Mouse (Mus musculus) leukemia stem cell, adult 10-12 weeks (primary cell): ENCODE measurements around the gene Timm22. TPM values are rescaled to one million over a fixed set of nuclear protein-coding genes. Genes with fewer than 3 reads are reported as not detected.

Experiments used
- polyA plus RNA-seq: library from polyadenylated mRNA; stranded (reverse); fragments of >175 nt; gene quantifications from 2 replicates; pipeline ENCODE4 v1.2.3, GENCODE M21; 2012; ENCODE audit warnings: low replicate concordance

The Timm22 gene
- polyA plus RNA-seq: 7.1 and 13.8 TPM in 2 replicates

DNA sequence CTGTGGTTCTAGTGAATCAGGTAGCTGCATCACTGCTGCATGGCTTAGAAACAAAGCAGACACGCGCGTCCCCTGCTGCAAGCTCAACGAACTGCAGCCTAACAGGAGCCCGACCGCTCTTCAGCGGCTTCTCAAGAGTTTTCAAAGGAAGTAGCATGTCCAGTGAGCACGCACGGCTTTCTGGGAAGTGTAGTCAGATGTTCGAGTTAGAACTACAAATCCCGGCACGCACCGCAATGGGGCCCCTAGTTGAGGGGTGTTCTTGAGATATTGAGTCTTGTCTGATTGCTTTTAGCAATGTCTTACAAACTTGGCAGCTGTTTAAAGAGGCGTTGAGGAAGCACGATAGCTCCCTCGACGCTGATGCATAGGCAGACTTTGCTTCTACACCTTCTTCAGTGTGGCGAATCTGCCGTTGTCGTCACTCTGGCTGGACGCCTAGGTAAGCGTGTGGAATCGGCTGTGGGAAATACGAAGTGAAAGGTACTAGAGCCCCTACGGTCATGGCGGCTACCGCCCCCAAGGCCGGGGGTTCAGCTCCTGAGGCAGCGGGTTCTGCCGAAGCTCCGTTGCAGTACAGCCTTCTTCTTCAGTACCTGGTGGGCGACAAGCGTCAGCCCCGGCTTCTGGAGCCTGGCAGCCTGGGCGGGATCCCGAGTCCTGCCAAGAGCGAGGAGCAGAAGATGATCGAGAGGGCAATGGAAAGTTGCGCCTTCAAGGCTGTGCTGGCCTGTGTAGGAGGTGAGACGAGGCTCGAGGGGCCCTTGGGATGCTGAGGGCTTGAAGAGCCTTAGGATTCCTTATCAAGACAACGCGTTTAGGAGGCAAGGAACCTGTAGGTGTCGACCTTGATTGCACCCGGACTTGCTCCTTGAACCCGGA, at the start of gene Timm22:
Gene Timm22, plus strand, starts transcription at position 251 of the 882 bp plus-strand sequence.

DNA sequence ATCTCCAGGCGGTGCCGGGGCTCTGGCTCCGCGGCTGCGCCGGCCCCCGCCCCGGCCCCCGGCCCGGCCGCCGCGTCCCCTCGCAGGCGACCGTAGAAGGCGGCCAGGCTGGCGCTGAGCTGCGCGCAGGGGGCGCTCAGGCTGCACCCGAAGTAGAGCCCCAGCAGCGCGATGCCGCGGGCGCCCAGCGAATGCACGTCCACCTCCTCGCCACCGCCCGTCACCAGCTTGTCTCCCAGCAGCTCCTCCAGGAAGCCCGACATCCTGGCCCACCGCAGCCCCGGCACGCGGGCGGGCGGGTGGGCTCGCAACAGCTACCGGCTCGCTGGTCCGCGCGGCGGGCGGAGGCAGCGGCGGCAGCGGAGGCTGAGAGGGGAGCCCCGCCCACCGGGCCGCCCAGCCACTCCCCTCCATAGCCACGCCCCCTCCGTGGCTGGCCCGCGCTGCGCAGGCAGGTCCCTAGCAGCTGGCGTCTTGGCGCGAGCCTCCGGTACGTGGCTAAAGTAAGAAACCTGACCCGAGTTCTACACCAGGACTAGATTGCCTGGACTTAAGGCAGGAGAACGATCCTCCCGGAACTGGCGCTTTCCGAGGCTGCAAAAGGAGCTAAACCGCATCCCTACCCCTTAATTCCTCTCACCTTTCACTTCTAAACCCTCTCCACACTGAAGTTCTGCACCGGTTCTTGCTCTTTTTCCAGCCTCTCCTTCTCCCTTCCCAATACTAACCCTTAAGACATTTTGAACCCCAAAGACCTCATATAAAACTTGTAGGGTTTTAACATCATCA, 7.8 kb upstream of the Timm22 start, which contains the start of gene Nxn:
Gene Nxn, minus strand, starts transcription at position 343 of the 789 bp plus-strand sequence.

Other genes starting within 250 kb of the Timm22 start
- gene Vps53, start 227.3 kb upstream of the Timm22 start, polyA plus RNA-seq: 8.7 and 17.2 TPM in 2 replicates
- gene Fam57a, start 227.3 kb upstream of the Timm22 start, polyA plus RNA-seq: 1.1 and 1.4 TPM in 2 replicates
- gene Dbil5, start 189.3 kb upstream of the Timm22 start, polyA plus RNA-seq: 0.82 TPM in 1 of 2 replicates, not detected in the other
- 1.4 and 4.3 TPM in 2 replicates for gene Gemin4, start 189.3 kb upstream of the Timm22 start, polyA plus RNA-seq
- gene Mrm3, start 163.2 kb upstream of the Timm22 start, polyA plus RNA-seq: 9.7 and 11.2 TPM in 2 replicates
- 0.62 and 1.1 TPM in 2 replicates for gene Glod4, start 163.2 kb upstream of the Timm22 start, polyA plus RNA-seq
- 2.5 and 4.4 TPM in 2 replicates for gene Nxn, start 7.8 kb upstream of the Timm22 start, polyA plus RNA-seq
- gene Abr, start 215.4 kb downstream of the Timm22 start, polyA plus RNA-seq: 5.9 and 13.1 TPM in 2 replicates